Mouse (Mus musculus): ENCODE measurements at regions not wholly inside any gene's neighbourhood (a gene's known extent, or its start where the extent isn't known, plus 50 kb on each side); places are given as distances from the start of the nearest gene placed in this dataset.

DNA sequence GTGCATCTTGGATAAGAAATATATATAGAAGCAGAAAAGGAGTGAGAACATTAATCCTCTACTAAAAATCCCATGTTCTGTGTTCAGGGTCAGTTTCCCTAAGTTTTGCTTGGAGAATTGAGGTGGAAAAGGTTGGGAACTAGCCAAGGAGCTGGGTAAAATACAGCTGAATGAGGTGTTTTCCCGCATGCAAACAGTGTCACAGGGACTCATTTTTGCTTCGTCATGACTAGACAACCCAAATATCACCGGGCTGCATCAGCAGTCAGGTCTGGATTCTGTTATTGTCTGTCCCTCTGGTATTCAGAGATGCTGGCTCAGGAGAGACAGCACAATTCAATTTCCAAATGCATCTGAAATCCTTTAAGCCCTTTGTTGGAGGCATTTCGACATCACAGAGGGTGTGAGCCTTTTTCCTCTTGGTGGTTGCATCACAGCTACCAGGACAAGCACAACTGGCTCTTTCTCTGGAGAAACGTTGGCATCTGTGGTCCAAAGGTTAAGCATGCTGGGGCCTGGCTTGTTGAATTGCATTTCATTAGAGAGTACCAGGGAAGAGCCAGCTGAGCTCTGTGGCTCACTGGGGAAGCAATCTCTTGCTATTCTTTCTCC is 59.6 kb upstream of the Sesn3 start:
- TF ChIP-seq CTCF (IDR thresholded peaks at IDR 0.05; ENCODE audit: low read depth): no peak
- TF ChIP-seq EP300 (IDR thresholded peaks at IDR 0.05; ENCODE audit: low read depth): no peak
